Mouse (Mus musculus): ENCODE data around the gene Doc2g. TPM values are rescaled to one million over a fixed set of nuclear protein-coding genes. Genes with fewer than 3 reads are reported as not detected.

Gene Doc2g
- total RNA-seq, 2 experiments from 2014 or later = 0.66 to 1.2 TPM

GRCm38 (mm10) chr19:4052516-4053030 lies 49.5 kb downstream of the Doc2g start:
- DNase-seq = no peak

- DNase-seq = no peak
Measured at GRCm38 (mm10) chr19:4054613-4055012, 51.5 kb downstream of the Doc2g start.

GRCm38 (mm10) chr19:4055216-4055946 lies 52.3 kb downstream of the Doc2g start:
- no peak for DNase-seq

- DNase-seq = no peak
Measured at GRCm38 (mm10) chr19:4055947-4056693, 53.0 kb downstream of the Doc2g start.

Other genes with a start within 250 kb of the Doc2g start
- 10 to 100 TPM; 25.0 to 32.5 TPM for gene Kmt5b, start 235.9 kb upstream of the Doc2g start, total RNA-seq (2021)
- 1 to 10 TPM; 6.0 to 7.0 TPM for gene Chka, start 151.5 kb upstream of the Doc2g start, total RNA-seq (2021)
- gene Tcirg1, start 96.2 kb upstream of the Doc2g start, total RNA-seq (2021) = 10 to 100 TPM; 13.6 to 31.1 TPM
- 100 to 1,000 TPM; 181 to 205 TPM for gene Ndufs8, start 90.5 kb upstream of the Doc2g start, total RNA-seq (2021)
- 1 to 10 TPM; 4.2 to 5.7 TPM for gene Aldh3b1, start 73.5 kb upstream of the Doc2g start, total RNA-seq (2021)
- gene Unc93b1, start 68.1 kb upstream of the Doc2g start, total RNA-seq (2021) = 10 to 100 TPM; 19.6 to 20.1 TPM
- not detected for gene Aldh3b3, start 44.7 kb upstream of the Doc2g start, total RNA-seq (2021)
- gene Aldh3b2, start 31.0 kb upstream of the Doc2g start, total RNA-seq (2021) = 1 to 10 TPM in 1 of 2 experiments, under 1 TPM in 1; 0.63 to 1.0 TPM
- 1 to 10 TPM; 4.8 to 5.3 TPM for gene Acy3, start 16.7 kb upstream of the Doc2g start, total RNA-seq (2021)
- gene Tbx10, start 10.6 kb upstream of the Doc2g start, total RNA-seq (2021) = not detected
- 10 to 100 TPM; 18.3 to 20.2 TPM for gene Nudt8, start 2.7 kb upstream of the Doc2g start, total RNA-seq (2021)
- gene Gm49405, start 2.7 kb upstream of the Doc2g start, total RNA-seq (2021) = under 1 TPM; 0.23 to 0.47 TPM
- gene Ndufv1, start 9.5 kb downstream of the Doc2g start, total RNA-seq (2021) = 100 to 1,000 TPM; 297 to 355 TPM
- gene Gstp1, start 34.7 kb downstream of the Doc2g start, total RNA-seq (2021) = 100 to 1,000 TPM; 220 to 231 TPM
- gene Gstp2, start 42.7 kb downstream of the Doc2g start, total RNA-seq (2021) = 10 to 100 TPM; 61.6 to 63.6 TPM
- gene Gstp3, start 56.3 kb downstream of the Doc2g start, total RNA-seq (2021) = under 1 TPM in 1 of 2 experiments, not detected in 1; 0.79 TPM
- not detected for gene Cabp2, start 78.3 kb downstream of the Doc2g start, total RNA-seq (2021)
- 10 to 100 TPM; 18.1 to 18.2 TPM for gene Cdk2ap2, start 93.9 kb downstream of the Doc2g start, total RNA-seq (2021)
- gene Pitpnm1, start 96.7 kb downstream of the Doc2g start, total RNA-seq (2021) = 1 to 10 TPM; 4.2 to 5.5 TPM
- gene Aip, start 122.5 kb downstream of the Doc2g start, total RNA-seq (2021) = 10 to 100 TPM; 46.5 to 47.1 TPM
- gene Gpr152, start 136.5 kb downstream of the Doc2g start, total RNA-seq (2021) = not detected
- not detected for gene Cabp4, start 140.7 kb downstream of the Doc2g start, total RNA-seq (2021)
- gene Coro1b, start 145.3 kb downstream of the Doc2g start, total RNA-seq (2021) = 10 to 100 TPM; 41.1 to 48.6 TPM
- 1 to 10 TPM in 1 of 2 experiments, under 1 TPM in 1; 0.49 to 2.0 TPM for gene Ptprcap, start 150.3 kb downstream of the Doc2g start, total RNA-seq (2021)
- 10 to 100 TPM; 25.3 to 30.9 TPM for gene Rps6kb2, start 160.0 kb downstream of the Doc2g start, total RNA-seq (2021)
- gene Carns1, start 172.2 kb downstream of the Doc2g start, total RNA-seq (2021) = 10 to 100 TPM; 33.1 to 47.1 TPM
- gene Tbc1d10c, start 188.0 kb downstream of the Doc2g start, total RNA-seq (2021) = 1 to 10 TPM; 3.2 to 3.8 TPM
- 100 to 1,000 TPM; 339 to 348 TPM for gene Ppp1ca, start 188.8 kb downstream of the Doc2g start, total RNA-seq (2021)
- 1 to 10 TPM; 4.1 to 6.0 TPM for gene Rad9a, start 198.3 kb downstream of the Doc2g start, total RNA-seq (2021)
- 1 to 10 TPM in 1 of 2 experiments, under 1 TPM in 1; 0.47 to 2.2 TPM for gene Clcf1, start 210.9 kb downstream of the Doc2g start, total RNA-seq (2021)
- not detected for gene AC109138.7, start 211.0 kb downstream of the Doc2g start, total RNA-seq (2021)
- 10 to 100 TPM; 26.1 to 31.9 TPM for gene Pold4, start 228.6 kb downstream of the Doc2g start, total RNA-seq (2021)

All from gastrocnemius, postnatal 10 days (tissue).